Mouse (Mus musculus) frontal cortex, postnatal 25 days (tissue): ENCODE results near the gene Elmod1.
A peak's percentile ranks its signal among the peaks of the same experiment; 100 is the strongest.

Experiments
- DNase-seq, 2 experiments: peaks; one replicate each; pipeline ENCODE4 v3.0.0; 2022; ENCODE audit warnings: low spot score in 2 of 2

Gene Elmod1

DNA sequence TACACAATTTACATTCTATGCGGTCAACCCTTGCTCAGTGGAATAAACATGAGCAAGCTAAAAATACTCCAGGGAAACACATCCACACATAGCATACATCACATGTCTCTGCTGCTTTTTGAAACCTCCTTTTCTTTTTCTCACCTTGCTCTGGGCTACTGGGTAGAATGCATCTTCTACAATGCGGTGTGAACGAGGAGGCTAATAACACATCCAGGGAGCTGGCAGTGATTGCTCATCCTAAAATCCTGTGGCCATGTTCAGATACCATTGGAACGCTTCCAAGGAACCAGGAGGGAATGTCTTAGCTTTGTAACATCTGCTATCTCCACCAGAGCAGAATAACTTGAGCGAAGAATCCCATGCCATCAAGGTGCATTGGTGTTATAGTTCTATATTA, 64.8 kb downstream of the Elmod1 start:
- DNase-seq, result no peak

DNA sequence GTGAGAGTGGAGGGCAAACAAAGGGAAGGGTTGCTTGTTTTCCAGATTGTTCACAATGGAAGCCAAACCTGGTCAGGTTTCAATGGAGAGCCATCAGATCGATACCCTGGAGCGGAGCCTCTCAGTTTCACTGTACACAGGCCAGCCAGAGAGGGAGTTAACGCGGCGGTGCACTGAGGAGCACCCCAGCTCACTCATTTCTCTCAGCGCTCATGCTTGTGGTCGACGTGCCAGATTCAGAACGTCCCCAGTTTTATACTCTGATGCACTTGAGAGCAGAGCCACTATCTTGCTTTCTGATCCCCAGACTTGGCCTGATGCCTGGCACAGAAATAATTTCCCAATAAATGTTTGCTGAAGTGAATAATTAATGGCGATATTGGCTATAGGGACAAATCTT, 68.3 kb downstream of the Elmod1 start:
- DNase-seq, result no peak

DNA sequence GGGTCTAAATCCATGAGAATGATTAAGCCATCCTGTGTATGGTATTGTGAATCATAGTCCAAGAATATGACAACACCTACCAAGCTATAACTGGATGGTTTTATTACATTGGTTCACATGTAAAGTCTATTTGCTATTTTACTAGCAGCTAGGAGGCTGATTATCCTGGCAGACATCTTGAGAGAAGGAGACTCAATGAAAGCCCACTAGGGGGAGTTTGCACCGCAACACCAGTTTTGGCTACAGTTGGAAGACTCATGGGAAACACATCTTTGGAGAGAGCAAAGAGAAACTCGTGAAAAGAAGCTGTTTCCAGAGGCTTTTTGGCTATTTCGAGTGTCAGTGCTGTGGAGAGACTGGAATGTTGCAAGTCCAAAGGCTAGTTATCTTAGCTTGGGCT, 69.7 kb downstream of the Elmod1 start:
- DNase-seq, result no peak

DNA sequence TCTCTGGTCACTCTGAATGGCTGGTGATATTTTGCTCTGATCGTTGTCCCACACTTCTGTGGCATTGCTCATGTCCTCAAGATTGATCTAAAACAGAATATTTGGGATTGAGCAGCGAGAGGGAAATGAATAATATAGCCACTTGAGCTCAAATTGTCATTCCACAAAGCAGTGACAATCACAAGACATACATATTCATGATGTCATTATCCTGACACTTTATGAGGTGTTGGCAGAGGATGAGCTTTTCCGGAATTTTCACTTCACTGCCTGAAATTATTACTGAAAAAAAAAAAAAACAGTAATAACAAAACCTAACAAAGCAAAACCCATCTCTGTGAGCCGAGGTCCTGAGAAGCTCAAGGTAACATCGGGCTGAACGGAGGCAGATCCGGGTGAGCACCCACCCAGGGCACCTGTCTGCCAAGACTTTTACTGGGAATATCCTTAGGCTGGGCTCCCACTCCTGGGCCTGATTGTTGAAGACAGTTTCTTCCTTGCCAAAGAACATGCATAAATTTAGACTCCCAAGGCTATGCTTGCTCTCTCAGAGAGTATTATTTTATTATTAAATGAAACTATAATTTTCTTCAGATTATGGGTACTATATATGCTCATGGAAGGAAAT, 71.8 kb downstream of the Elmod1 start:
- DNase-seq, result no peak

DNA sequence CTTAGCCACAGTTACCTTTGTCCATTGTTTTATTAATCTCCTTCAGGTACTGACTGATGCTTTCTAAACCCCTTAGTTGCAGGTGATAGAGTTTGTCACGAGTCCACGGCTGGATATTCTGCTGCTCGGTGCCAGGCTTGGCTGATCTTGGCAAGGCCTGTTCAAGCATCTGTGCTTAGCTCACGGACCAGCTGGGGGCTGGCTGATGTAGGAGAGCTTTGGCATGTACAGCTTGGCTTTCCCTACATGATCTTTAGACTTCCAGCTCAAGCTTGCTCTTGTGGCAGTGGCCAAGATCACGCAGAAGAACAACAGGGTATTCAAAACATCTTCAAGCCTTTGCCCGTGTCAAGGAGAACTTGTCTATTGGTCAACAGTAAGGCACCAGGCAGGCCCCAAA, 75.3 kb downstream of the Elmod1 start:
- DNase-seq, result no peak

DNA sequence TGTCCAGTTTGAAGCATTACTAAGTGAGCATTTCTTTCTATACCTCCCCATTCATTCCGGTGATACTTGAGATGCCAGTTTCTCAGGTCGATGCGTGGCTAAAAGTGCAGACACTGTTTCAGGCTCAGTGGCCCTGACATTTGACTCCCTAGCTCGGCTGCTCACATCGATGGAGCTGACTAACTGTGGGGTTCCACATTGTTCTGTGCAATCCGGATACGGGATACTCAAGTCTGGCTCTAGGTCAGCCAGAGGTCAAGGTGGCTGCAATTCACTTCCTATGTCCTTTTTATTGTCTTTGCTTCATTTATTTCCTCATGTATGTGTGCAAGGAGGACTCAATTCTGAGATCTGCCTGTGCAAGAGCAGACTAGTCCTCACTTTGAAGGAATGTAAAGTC, 79.3 kb downstream of the Elmod1 start:
- no peak for DNase-seq

DNA sequence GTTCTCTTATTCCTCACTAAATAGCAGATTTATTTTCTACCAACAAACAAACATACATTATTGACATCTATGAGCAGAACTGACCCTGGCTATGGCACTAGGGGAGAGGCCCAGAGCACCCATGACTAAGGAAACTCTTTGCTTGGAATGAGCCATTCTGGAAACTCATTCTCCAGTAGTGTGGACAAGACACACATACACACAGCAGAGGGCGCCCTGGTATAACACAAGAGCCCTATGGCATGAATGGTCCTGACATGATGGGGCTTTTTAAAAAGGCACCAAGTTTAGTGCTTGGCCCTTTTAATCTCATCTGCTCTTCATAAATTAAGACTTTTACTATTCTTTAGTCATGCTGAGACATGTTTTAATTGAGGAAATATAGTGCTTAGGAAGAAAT, 85.0 kb downstream of the Elmod1 start:
- DNase-seq, result peak; percentile 48 to 50

DNA sequence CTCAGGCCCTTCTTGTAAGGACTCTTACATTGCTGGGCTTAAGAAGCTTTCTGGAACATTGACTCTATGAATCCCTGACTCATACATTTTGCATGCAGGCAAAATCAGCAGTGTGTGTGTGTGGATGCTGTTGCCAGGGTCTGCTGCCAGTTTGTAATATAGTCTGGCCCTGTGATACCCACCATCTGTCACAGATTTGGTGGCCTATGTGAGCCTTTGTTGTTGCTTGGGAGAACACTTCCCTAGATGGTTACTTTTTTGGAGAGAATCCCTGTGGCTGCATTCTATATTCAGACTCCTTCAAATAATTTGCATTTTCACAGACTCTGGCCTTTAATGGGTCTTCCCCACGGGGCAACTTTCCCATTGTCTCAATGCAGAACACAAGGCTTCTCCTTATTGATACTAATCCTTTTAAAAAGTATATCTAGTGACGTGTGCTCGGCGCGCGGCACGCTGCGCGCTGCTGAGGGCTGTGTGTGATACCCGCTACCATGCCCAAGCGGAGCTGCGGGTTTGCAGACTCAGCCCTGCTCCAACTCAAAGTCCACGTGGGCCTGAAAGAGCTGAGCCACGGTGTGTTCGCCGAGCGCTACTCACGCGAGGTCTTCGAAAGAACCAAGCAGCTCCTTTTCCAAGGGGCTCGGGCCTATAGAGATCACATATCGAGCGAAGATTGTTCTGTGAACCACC, 91.4 kb downstream of the Elmod1 start:
- no peak for DNase-seq

DNA sequence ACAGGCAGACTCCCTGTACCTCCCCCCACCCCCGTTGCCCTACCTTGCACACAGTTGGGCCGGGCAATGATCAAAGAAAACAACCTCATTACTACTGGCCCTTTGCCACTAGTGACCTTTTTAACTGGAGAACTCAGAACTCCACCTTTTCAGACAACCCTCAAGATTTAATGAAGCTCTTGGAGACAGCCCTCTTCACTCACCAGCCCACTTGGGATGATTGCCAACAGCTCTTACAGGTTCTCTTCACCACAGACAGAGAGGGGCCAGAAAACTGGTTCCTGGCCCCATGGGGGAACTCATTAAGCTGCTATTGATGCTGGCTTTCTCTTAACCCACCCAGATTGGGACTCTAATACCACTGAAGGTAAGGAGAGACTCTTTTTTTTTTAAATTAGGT, 97.7 kb downstream of the Elmod1 start:
- DNase-seq, result no peak

DNA sequence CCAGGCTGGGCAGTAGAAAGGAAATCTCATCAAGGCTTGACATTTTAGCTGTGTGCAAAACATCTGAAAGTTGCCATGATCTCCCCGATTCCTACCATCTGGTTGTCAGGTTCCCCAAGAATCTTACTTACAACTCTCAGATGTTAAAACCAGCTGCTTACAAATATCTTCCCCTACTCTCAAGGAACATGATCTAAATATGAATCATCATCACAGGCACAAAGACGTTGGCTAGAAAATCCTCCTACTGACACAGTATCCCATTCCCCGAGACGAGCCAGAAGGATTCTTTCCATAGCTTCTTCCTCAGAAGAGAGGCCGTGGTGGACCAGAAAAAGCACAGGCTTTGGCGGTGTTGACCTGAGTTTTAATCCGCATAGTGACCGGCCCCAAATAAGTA, 101.9 kb downstream of the Elmod1 start:
- DNase-seq, result no peak
